In genomic region chr8:70445988-70446387, GRCm38 (mm10) we compare ENCODE assay signal across 16 mouse cellular contexts. TPM values are rescaled to one million over a fixed set of nuclear protein-coding genes. Genes with fewer than 3 reads are reported as not detected.
"Had no signal": no experiment of that assay in that cellular context is flagged by ENCODE, and none has a peak within 500 bp of the region (broad histone marks: within the 10 kb centered on the region; RNA-seq: fewer than 3 reads in every experiment).

No protein-coding gene starts in this region.

- H3K27me3 ChIP-seq: neural tube, embryonic 15.5 days; stomach, embryonic 15.5 days had no signal

- DNase-seq: retina, postnatal 1 day; right cerebral cortex, adult 18-20 months; right cerebral cortex, postnatal 14 days; right cerebral cortex, postnatal 25 days; right cerebral cortex, postnatal 4 days; spleen, adult 18-20 months; thymus, adult 18-20 months; thymus, adult 2 months; thymus, postnatal 14 days; thymus, postnatal 25 days; thymus, postnatal 36 days; thymus, postnatal 4 days had no signal

- H3K4me2 ChIP-seq: neural tube, embryonic 13.5 days; neural tube, embryonic 15.5 days; stomach, embryonic 15.5 days had no signal

- H3K4me3 ChIP-seq: neural tube, embryonic 13.5 days; neural tube, embryonic 15.5 days; stomach, embryonic 15.5 days had no signal

RNA-seq across cellular contexts. Expression of gene Tmem59l, which starts 41.2 kb away (rescaled TPM):
- polyA plus RNA-seq: spleen, adult 2 months had no signal
